Mouse (Mus musculus) olfactory bulb, adult 2 months (tissue): ENCODE measurements around the gene Cntn2.

Source experiments
- CTCF ChIP-seq: fragments of 200-500 bp; IDR thresholded peaks from 2 replicates; pipeline ENCODE4 v1.5.1; 2012; ENCODE audit warnings: low read depth, mild to moderate bottlenecking, low read length, moderate library complexity; ENCODE audit not compliant: insufficient read depth
- POLR2A ChIP-seq: fragments of 200-500 bp; IDR thresholded peaks from 2 replicates; pipeline ENCODE4 v1.6.1; 2012; ENCODE audit warnings: mild to moderate bottlenecking, low read depth, low read length, moderate library complexity; ENCODE audit not compliant: insufficient read depth

DNA sequence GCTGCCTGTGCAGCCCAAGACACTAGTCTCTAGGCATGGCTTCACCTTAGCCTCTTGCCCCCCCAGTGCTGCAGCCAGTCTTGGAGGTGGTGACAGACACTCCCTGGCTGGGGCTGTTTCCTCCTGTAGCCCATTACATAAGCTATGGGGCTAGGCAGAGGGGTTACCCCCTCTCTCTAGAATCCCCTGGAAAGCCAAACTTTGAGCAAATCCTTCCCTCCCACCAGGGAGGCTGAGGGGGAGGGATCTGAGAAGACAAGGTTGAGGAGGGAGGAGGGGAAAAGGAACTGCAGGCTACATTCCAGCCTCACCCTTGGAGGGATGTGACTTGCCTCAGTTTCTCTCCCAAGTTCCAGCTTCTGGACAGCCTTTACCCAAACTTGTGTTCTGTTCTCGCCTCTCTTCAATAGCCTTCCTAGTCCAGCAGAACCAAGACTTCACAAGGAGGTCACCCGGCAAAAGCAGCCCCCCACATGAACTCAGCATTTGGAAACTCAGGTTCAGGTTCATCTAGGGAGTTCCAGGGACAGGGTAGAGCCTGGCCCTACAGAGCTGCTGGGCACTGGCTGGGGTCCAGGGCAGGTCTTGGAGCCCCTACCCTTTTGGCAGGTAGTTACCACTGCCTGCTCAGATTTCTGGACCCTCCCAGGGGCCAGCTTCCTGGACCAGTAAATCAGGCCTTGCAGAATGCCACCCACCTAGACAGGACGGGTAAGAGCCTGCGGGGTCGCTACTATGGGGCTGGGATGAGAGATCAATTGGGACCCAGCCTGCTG lies 1.0 kb downstream of the Cntn2 start:
- TF ChIP-seq CTCF (no peak), POLR2A (no peak)
